Mouse (Mus musculus) myocyte (in vitro differentiated cells): ENCODE measurements around the gene Ttc3. TPM values are rescaled to one million over a fixed set of nuclear protein-coding genes. Genes with fewer than 3 reads are reported as not detected.

Experiments used
- H3K27me3 ChIP-seq: one replicate; pipeline ENCODE4 v1.6.1; 2011; ENCODE audit not compliant: control insufficient read depth, insufficient read depth, insufficient read length
- H3K36me3 ChIP-seq: one replicate; pipeline ENCODE4 v1.6.1; 2011; ENCODE audit not compliant: control insufficient read depth, insufficient read depth
- H3K4me2 ChIP-seq: one replicate; pipeline ENCODE4 v1.6.1; 2011; ENCODE audit warnings: low read depth, control low read depth
- H3K4me3 ChIP-seq: one replicate; pipeline ENCODE4 v1.5.1; 2011; ENCODE audit warnings: mild to moderate bottlenecking, control low read depth, moderate library complexity
- H3K79me2 ChIP-seq: one replicate; pipeline ENCODE4 v1.6.1; 2011; ENCODE audit not compliant: control insufficient read depth, insufficient read depth
- H3ac ChIP-seq: one replicate; pipeline ENCODE4 v1.6.1; 2011; ENCODE audit not compliant: control insufficient read depth, insufficient read length
- CEBPB ChIP-seq: IDR thresholded peaks from 2 replicates; pipeline ENCODE4 v1.6.1; 2011; ENCODE audit warnings: mild to moderate bottlenecking, moderate library complexity; ENCODE audit not compliant: poor library complexity, insufficient read depth, severe bottlenecking
- E2F4 ChIP-seq: IDR thresholded peaks from one replicate; pipeline ENCODE4 v1.6.1; 2011; ENCODE audit warnings: mild to moderate bottlenecking, control low read depth, moderate library complexity; ENCODE audit not compliant: insufficient read depth
- MAX ChIP-seq: IDR thresholded peaks from one replicate; pipeline ENCODE4 v1.6.1; 2011; ENCODE audit warnings: low read depth, mild to moderate bottlenecking, control low read depth
- MYOD1 ChIP-seq, 3 experiments: IDR thresholded peaks; one replicate each; pipeline ENCODE4 v1.6.1; 2011; ENCODE audit warnings: control low read depth in 2 of 3, low read depth in 2 of 3, mild to moderate bottlenecking in 2 of 3, moderate library complexity in 1 of 3; ENCODE audit not compliant: insufficient read length in 2 of 3, control insufficient read depth in 1 of 3
- MYOG ChIP-seq, 3 experiments: IDR thresholded peaks; one replicate each; pipeline ENCODE4 v1.6.1; 2011; ENCODE audit warnings: control low read depth in 2 of 3, low read depth in 2 of 3, mild to moderate bottlenecking in 2 of 3; ENCODE audit not compliant: insufficient read length in 2 of 3, control insufficient read depth in 1 of 3, insufficient read depth in 1 of 3
- POLR2A ChIP-seq: IDR thresholded peaks from one replicate; pipeline ENCODE4 v1.6.1; 2011; ENCODE audit warnings: low read depth, mild to moderate bottlenecking, control low read depth, moderate library complexity; ENCODE audit not compliant: insufficient read length
- POLR2AphosphoS2 ChIP-seq: IDR thresholded peaks from one replicate; pipeline ENCODE4 v1.6.1; 2011; ENCODE audit warnings: low read depth, control low read depth; ENCODE audit not compliant: insufficient read length
- REST ChIP-seq: IDR thresholded peaks from one replicate; pipeline ENCODE4 v1.6.1; 2011; ENCODE audit warnings: mild to moderate bottlenecking, control low read depth, moderate library complexity; ENCODE audit not compliant: insufficient read depth, insufficient read length
- SRF ChIP-seq: IDR thresholded peaks from one replicate; pipeline ENCODE4 v1.6.1; 2011; ENCODE audit warnings: low read depth; ENCODE audit not compliant: control insufficient read depth, insufficient read length
- TCF12 ChIP-seq: IDR thresholded peaks from one replicate; pipeline ENCODE4 v1.6.1; 2011; ENCODE audit warnings: mild to moderate bottlenecking, control low read depth; ENCODE audit not compliant: poor library complexity, insufficient read depth, severe bottlenecking
- TCF3 ChIP-seq: IDR thresholded peaks from one replicate; pipeline ENCODE4 v1.6.1; 2011; ENCODE audit warnings: low read depth, control low read depth; ENCODE audit not compliant: insufficient read length
- USF1 ChIP-seq: IDR thresholded peaks from one replicate; pipeline ENCODE4 v1.6.1; 2011; ENCODE audit warnings: low read depth, mild to moderate bottlenecking, control low read depth, moderate library complexity
- polyA plus RNA-seq: library from polyadenylated mRNA; unstranded; fragments of >200 nt; fragmentation: generic; extraction: Trizol; gene quantifications from one replicate; pipeline ENCODE4 v1.2.1, GENCODE M21; 2012; ENCODE audit warnings: missing spikeins

Ttc3 gene
- polyA plus RNA-seq, 1 experiment = 25.0 TPM

- no peaks in the 10 kb centered on the region for H3K27me3 ChIP-seq
- H3K4me2 ChIP-seq = peak overlapping the region; percentile 91
- peak overlapping the region; percentile 30 for H3ac ChIP-seq
- H3K79me2 ChIP-seq = peaks cover 33% of the 10 kb centered on the region
- peak overlapping the region; percentile 61 for H3K4me3 ChIP-seq
- H3K36me3 ChIP-seq = no peaks in the 10 kb centered on the region
- TF ChIP-seq REST (no peak), POLR2AphosphoS2 (no peak), MYOD1 (IDR thresholded peaks at IDR 0.05; ENCODE audit: control insufficient read depth in 1 of 3, insufficient read length in 2 of 3, low read depth in 2 of 3) (no peak), USF1 (no peak), POLR2A (no peak)
These were observed 734 bp upstream of the Ttc3 start for GRCm38 (mm10) chr16:94369596-94370172.

GRCm38 (mm10) chr16:94370915-94371300 lies 490 bp downstream of the Ttc3 start:
- H3K4me3 ChIP-seq = peak overlapping the region; percentile 61
- no peaks in the 10 kb centered on the region for H3K27me3 ChIP-seq
- H3K4me2 ChIP-seq = peak overlapping the region; percentile 81
- TF ChIP-seq SRF = no peak
- no peak for TF ChIP-seq TCF3
- no peak for TF ChIP-seq REST
- TF ChIP-seq POLR2A = peak; percentile 21
- TF ChIP-seq E2F4 = no peak
- peak; percentile 51 for TF ChIP-seq POLR2AphosphoS2
- no peak for TF ChIP-seq USF1
- no peak for TF ChIP-seq MAX
- TF ChIP-seq MYOD1 (IDR thresholded peaks at IDR 0.05; ENCODE audit: control insufficient read depth in 1 of 3, insufficient read length in 2 of 3, low read depth in 2 of 3) = peak in 1 of 3 experiments; percentile 0
- no peak for TF ChIP-seq CEBPB
- TF ChIP-seq TCF12 = no peak
- no peak for TF ChIP-seq MYOG (IDR thresholded peaks at IDR 0.05; ENCODE audit: control insufficient read depth in 1 of 3, insufficient read depth in 1 of 3, insufficient read length in 2 of 3, low read depth in 2 of 3)
- H3K36me3 ChIP-seq = no peaks in the 10 kb centered on the region
- H3K79me2 ChIP-seq = peaks cover 45% of the 10 kb centered on the region
- H3ac ChIP-seq = peak overlapping the region; percentile 30

GRCm38 (mm10) chr16:94371301-94371931 lies 998 bp downstream of the Ttc3 start, which contains the start of gene Pigp:
Gene Pigp, minus strand, starts transcription at chr16:94371842.
- Histone ChIP-seq H3K36me3 (no peaks in the 10 kb centered on the region), H3K79me2 (peaks cover 50% of the 10 kb centered on the region), H3K4me2 (peak within 1 kb of the TSS; percentile 81), H3K4me3 (peak within 1 kb of the TSS; percentile 61), H3K27me3 (no peaks in the 10 kb centered on the region), H3ac (peak within 1 kb of the TSS; percentile 30)
- TF ChIP-seq MYOD1 (IDR thresholded peaks at IDR 0.05; ENCODE audit: control insufficient read depth in 1 of 3, insufficient read length in 2 of 3, low read depth in 2 of 3) (peak in 1 of 3 experiments; percentile 1), POLR2A (peak; percentile 12), CEBPB (no peak)

GRCm38 (mm10) chr16:94379386-94379785 lies 9.0 kb downstream of the Ttc3 start:
- Histone ChIP-seq H3ac (no peak overlapping the region), H3K79me2 (peaks cover 98% of the 10 kb centered on the region), H3K4me3 (no peak overlapping the region), H3K4me2 (peak overlapping the region; percentile 86), H3K36me3 (no peaks in the 10 kb centered on the region), H3K27me3 (no peaks in the 10 kb centered on the region)
- no peak for TF ChIP-seq E2F4
- TF ChIP-seq USF1 = no peak
- TF ChIP-seq CEBPB = no peak

- Histone ChIP-seq H3ac (no peak overlapping the region), H3K36me3 (peaks cover 5% of the 10 kb centered on the region), H3K4me3 (no peak overlapping the region), H3K4me2 (no peak overlapping the region), H3K27me3 (no peaks in the 10 kb centered on the region), H3K79me2 (peaks cover 98% of the 10 kb centered on the region)
- TF ChIP-seq TCF12 (no peak), POLR2A (no peak), E2F4 (no peak), MYOD1 (IDR thresholded peaks at IDR 0.05; ENCODE audit: control insufficient read depth in 1 of 3, insufficient read length in 2 of 3, low read depth in 2 of 3) (no peak), TCF3 (no peak), REST (no peak), CEBPB (no peak), MYOG (IDR thresholded peaks at IDR 0.05; ENCODE audit: control insufficient read depth in 1 of 3, insufficient read depth in 1 of 3, insufficient read length in 2 of 3, low read depth in 2 of 3) (no peak), POLR2AphosphoS2 (no peak), MAX (no peak), SRF (no peak)
These were observed 12.9 kb downstream of the Ttc3 start for GRCm38 (mm10) chr16:94383277-94383676.
